Comparison of ENCODE assay signal across 12 mouse cellular contexts in genomic region chr6:137109811-137110777, GRCm38 (mm10).
A peak's percentile ranks its signal among the peaks of the same experiment; 100 is the strongest.
DNase-seq lines count a peak whose midpoint lies in the region; ATAC-seq and TF ChIP-seq lines count a peak whose summit lies in the region.
"Had no signal": no experiment of that assay in that cellular context is flagged by ENCODE, and none has a peak within 500 bp of the region (broad histone marks: within the 10 kb centered on the region; RNA-seq: fewer than 3 reads in every experiment).

No protein-coding gene starts in this region.

- TF ChIP-seq POLR2A in lung, adult 2 months (IDR thresholded peaks at IDR 0.05; ENCODE audit: borderline replicate concordance, extremely low read depth, low read depth, low read length): no peak

- ATAC-seq in embryonic facial prominence, embryonic 13.5 days (ENCODE audit: insufficient number of reproducible peaks, insufficient read depth, low FRiP score, low TSS enrichment, low read depth): 0 out of 2 replicates have a peak, but pooled peaks have one; percentile 59
- ATAC-seq in heart, embryonic 13.5 days (ENCODE audit: extremely low read depth, insufficient number of reproducible peaks, low FRiP score, low TSS enrichment): 0 out of 2 replicates have a peak, but pooled peaks have one; percentile 54
- no peak for ATAC-seq in midbrain, embryonic 15.5 days (replicated peaks)
- ATAC-seq in granulocyte monocyte progenitor cell, adult 5-6 weeks (replicated peaks; ENCODE audit: poor library complexity, severe bottlenecking): no peak

- no peak for DNase-seq in embryonic facial prominence, embryonic 10.5 days (ENCODE audit: low spot score)
- DNase-seq in ZHBTc4 (ENCODE audit: low read depth, low spot score): peak; percentile 83
- DNase-seq in lung, adult 2 months: peak; percentile 23
- no peak for DNase-seq in right cerebral cortex, postnatal 10 days (ENCODE audit: low spot score in 2 of 2)
- DNase-seq: layer of hippocampus, adult 9-11 months; right cerebral cortex, adult 18-20 months had no signal

- peak overlapping the region; percentile 85 for H3K27ac ChIP-seq in embryonic facial prominence, embryonic 13.5 days
- H3K27ac ChIP-seq in embryonic facial prominence, embryonic 10.5 days (replicated peaks): no peak overlapping the region
- H3K27ac ChIP-seq in heart, embryonic 13.5 days (replicated peaks): peak overlapping the region; percentile 75
- no peak overlapping the region for H3K27ac ChIP-seq in midbrain, embryonic 15.5 days

- peak overlapping the region; percentile 28 for H3K4me2 ChIP-seq in embryonic facial prominence, embryonic 13.5 days
- H3K4me2 ChIP-seq in heart, embryonic 13.5 days: peak overlapping the region; percentile 27; the same call in 1 of the 2 replicates
- H3K4me2 ChIP-seq in midbrain, embryonic 15.5 days: no peak overlapping the region
- H3K4me2 ChIP-seq: midbrain, embryonic 11.5 days had no signal

- peaks cover 22% of the 10 kb centered on the region for H3K4me1 ChIP-seq in embryonic facial prominence, embryonic 13.5 days
- no peaks in the 10 kb centered on the region for H3K4me1 ChIP-seq in embryonic facial prominence, embryonic 10.5 days
- peaks cover 26% of the 10 kb centered on the region for H3K4me1 ChIP-seq in heart, embryonic 13.5 days
- peaks cover 9% of the 10 kb centered on the region for H3K4me1 ChIP-seq in lung, adult 2 months (ENCODE audit: control insufficient read depth, insufficient read depth, low read length)
- no peaks in the 10 kb centered on the region for H3K4me1 ChIP-seq in midbrain, embryonic 15.5 days

- 54% methylated on average over 20 of the region's 20 CpGs for WGBS in embryonic facial prominence, embryonic 13.5 days
- WGBS in embryonic facial prominence, embryonic 10.5 days: 85% methylated on average over 20 of the region's 20 CpGs
- WGBS in heart, embryonic 13.5 days: 68% methylated on average over 20 of the region's 20 CpGs
- 38% methylated on average over 20 of the region's 20 CpGs for WGBS in lung, adult 2 months
- 80% methylated on average over 20 of the region's 20 CpGs for WGBS in midbrain, embryonic 15.5 days

- H3K36me3 ChIP-seq in embryonic facial prominence, embryonic 13.5 days: no peaks in the 10 kb centered on the region
- no peaks in the 10 kb centered on the region for H3K36me3 ChIP-seq in embryonic facial prominence, embryonic 10.5 days (replicated peaks)
- no peaks in the 10 kb centered on the region for H3K36me3 ChIP-seq in heart, embryonic 13.5 days
- H3K36me3 ChIP-seq in midbrain, embryonic 15.5 days (replicated peaks): no peaks in the 10 kb centered on the region

- no peaks in the 10 kb centered on the region for H3K9me3 ChIP-seq in embryonic facial prominence, embryonic 13.5 days
- H3K9me3 ChIP-seq in embryonic facial prominence, embryonic 10.5 days: no peaks in the 10 kb centered on the region
- peaks cover 3% of the 10 kb centered on the region; the same call in 1 of the 2 replicates for H3K9me3 ChIP-seq in heart, embryonic 13.5 days
- H3K9me3 ChIP-seq in midbrain, embryonic 15.5 days: no peaks in the 10 kb centered on the region

- no peaks in the 10 kb centered on the region for H3K27me3 ChIP-seq in embryonic facial prominence, embryonic 13.5 days
- H3K27me3 ChIP-seq in embryonic facial prominence, embryonic 10.5 days (replicated peaks; ENCODE audit: low read depth, poor library complexity, severe bottlenecking): no peaks in the 10 kb centered on the region
- H3K27me3 ChIP-seq in heart, embryonic 13.5 days (replicated peaks): 0 out of 2 replicates have a peak, but pooled peaks cover 8% of the 10 kb centered on the region
- H3K27me3 ChIP-seq in midbrain, embryonic 15.5 days (replicated peaks): no peaks in the 10 kb centered on the region

- 0 out of 2 replicates have a peak overlapping the region, but pooled peaks have one; percentile 1 for H3K9ac ChIP-seq in embryonic facial prominence, embryonic 13.5 days
- no peak overlapping the region for H3K9ac ChIP-seq in heart, embryonic 13.5 days
- H3K9ac ChIP-seq in midbrain, embryonic 15.5 days: no peak overlapping the region

- 0 out of 2 replicates have a peak overlapping the region, but pooled peaks have one; percentile 11 for H3K4me3 ChIP-seq in embryonic facial prominence, embryonic 13.5 days
- no peak overlapping the region for H3K4me3 ChIP-seq in embryonic facial prominence, embryonic 10.5 days
- H3K4me3 ChIP-seq in heart, embryonic 13.5 days: no peak overlapping the region
- H3K4me3 ChIP-seq in lung, adult 2 months (replicated peaks; ENCODE audit: extremely low read depth, low read depth, low read length): no peak overlapping the region
- H3K4me3 ChIP-seq in midbrain, embryonic 15.5 days: no peak overlapping the region
- H3K4me3 ChIP-seq: erythroblast, embryonic 14.5 days had no signal

- no peak for TF ChIP-seq CTCF in lung, adult 2 months (IDR thresholded peaks at IDR 0.05; ENCODE audit: insufficient read depth, low read length)

Comparison
In these comparisons a context has a peak if more than half of its experiments do, and no peak if none do; other contexts are left out.
1. H3K27ac ChIP-seq: peak in embryonic facial prominence, embryonic 13.5 days (single experiment) and heart, embryonic 13.5 days (single experiment); none in embryonic facial prominence, embryonic 10.5 days (single experiment) and midbrain, embryonic 15.5 days (single experiment).
2. ATAC-seq: peak in embryonic facial prominence, embryonic 13.5 days (single experiment) and heart, embryonic 13.5 days (single experiment); none in midbrain, embryonic 15.5 days (single experiment) and granulocyte monocyte progenitor cell, adult 5-6 weeks (single experiment).
3. DNase-seq: peak in ZHBTc4 (single experiment) and lung, adult 2 months (single experiment); none in embryonic facial prominence, embryonic 10.5 days (single experiment) and right cerebral cortex, postnatal 10 days (0 of 2).